Mouse (Mus musculus): ENCODE results near the gene Il6st. TPM values are rescaled to one million over a fixed set of nuclear protein-coding genes. Genes with fewer than 3 reads are reported as not detected.

Gene Il6st
- total and polyA plus RNA-seq, 2 experiments from 2014 or later: 14.9 to 32.1 TPM

DNA sequence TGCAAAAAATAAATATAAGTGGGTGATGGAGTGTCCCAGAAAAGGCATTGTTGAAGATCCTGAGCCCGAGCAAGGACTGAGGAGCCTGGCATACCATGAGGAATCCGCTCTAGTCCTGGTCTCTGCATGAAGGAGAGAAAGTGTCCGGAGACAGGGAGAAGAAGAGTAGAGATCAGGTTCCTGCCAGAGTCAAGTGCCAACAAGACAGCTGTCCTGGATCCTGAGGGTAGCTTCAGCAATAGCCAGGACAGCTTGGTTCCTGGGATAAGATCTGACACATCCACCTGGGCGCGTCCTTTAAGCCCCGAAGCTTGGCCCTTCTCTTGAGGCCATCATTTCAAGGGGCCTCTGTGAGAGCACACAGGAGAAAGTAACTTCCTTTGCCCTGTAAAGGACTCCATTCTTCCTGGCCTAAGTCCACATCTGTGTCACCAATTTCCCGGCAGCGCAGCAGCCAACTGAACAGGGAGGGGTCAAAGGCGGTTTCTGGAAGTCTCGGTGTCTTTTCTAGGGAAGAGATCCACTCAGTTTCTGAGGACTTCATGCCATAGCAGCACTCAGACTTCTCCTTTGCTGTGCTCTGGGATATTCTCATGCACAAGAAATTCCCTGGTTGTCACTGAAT is 59.6 kb downstream of the Il6st start:
- no peaks in the 10 kb centered on the region for H3K9me3 ChIP-seq (ENCODE audit: low read length)
- H3K9ac ChIP-seq: no peak overlapping the region
- H3K4me1 ChIP-seq (ENCODE audit: insufficient read depth): no peaks in the 10 kb centered on the region
- no peak overlapping the region for H3K4me3 ChIP-seq (ENCODE audit: low read depth, low read length)
- no peak overlapping the region for H3K27ac ChIP-seq (ENCODE audit: low read depth, low read length)
- H3K27me3 ChIP-seq (ENCODE audit: insufficient read depth, low read length): no peaks in the 10 kb centered on the region
- no peaks in the 10 kb centered on the region for H3K36me3 ChIP-seq (ENCODE audit: insufficient read depth)
- TF ChIP-seq CTCF (IDR thresholded peaks at IDR 0.05; ENCODE audit: low read depth): no peak
- no peak overlapping the region for H3K4me2 ChIP-seq (ENCODE audit: low read depth)
- ATAC-seq (no peak), DNase-seq (no peak)
- WGBS: 96% methylated on average over 10 of the region's 10 CpGs

DNA sequence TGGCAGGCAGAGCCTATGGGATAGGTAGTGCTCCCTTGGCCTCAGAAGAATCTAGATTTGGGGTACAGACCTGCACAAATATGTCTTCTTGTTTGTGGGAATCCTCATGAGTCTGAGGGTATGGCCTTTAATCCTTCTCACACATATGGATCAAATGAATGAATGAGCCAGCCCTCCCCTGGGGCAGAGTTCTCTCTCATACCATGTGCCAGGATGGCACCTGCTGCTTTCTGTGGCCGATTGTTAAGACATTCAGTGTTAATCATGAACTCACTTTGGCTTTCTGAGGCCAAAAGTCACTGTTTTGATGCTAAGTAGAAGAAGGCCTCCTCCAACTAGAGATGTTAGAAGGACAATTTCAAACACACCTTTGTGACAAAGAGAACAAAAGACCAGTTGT is 63.3 kb downstream of the Il6st start:
- 48% methylated on average over 1 of the region's 1 CpGs for WGBS
- Histone ChIP-seq H3K27ac (ENCODE audit: low read depth, low read length) (no peak overlapping the region), H3K4me3 (ENCODE audit: low read depth, low read length) (no peak overlapping the region), H3K9me3 (ENCODE audit: low read length) (no peaks in the 10 kb centered on the region), H3K4me2 (ENCODE audit: low read depth) (no peak overlapping the region), H3K9ac (no peak overlapping the region), H3K4me1 (ENCODE audit: insufficient read depth) (no peaks in the 10 kb centered on the region), H3K36me3 (ENCODE audit: insufficient read depth) (no peaks in the 10 kb centered on the region), H3K27me3 (ENCODE audit: insufficient read depth, low read length) (no peaks in the 10 kb centered on the region)
- TF ChIP-seq CTCF (IDR thresholded peaks at IDR 0.05; ENCODE audit: low read depth): no peak
- ATAC-seq: no peak
- no peak for DNase-seq

DNA sequence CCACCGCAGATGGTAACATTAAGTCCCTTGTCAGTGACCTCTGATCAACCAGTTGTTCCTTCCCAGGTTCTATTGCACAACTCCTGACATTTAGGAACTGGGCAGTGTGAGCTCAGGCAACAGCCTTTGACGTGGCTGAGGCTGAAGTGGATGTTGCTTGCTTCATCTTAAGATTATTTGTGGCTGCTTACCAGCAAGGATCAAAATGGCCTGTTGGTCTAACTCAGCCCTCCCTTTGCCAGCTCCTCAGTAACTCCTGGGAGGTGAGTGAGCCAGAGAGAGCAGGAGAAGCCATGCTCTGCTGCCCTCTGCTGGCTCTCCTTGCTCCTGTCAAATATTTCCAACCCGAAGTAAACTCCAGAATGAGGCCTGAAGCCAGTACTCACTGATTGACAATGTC is 66.0 kb downstream of the Il6st start:
- Histone ChIP-seq H3K4me3 (ENCODE audit: low read depth, low read length) (no peak overlapping the region), H3K27me3 (ENCODE audit: insufficient read depth, low read length) (no peaks in the 10 kb centered on the region), H3K36me3 (ENCODE audit: insufficient read depth) (no peaks in the 10 kb centered on the region), H3K9ac (no peak overlapping the region), H3K4me2 (ENCODE audit: low read depth) (no peak overlapping the region), H3K9me3 (ENCODE audit: low read length) (no peaks in the 10 kb centered on the region), H3K27ac (ENCODE audit: low read depth, low read length) (no peak overlapping the region), H3K4me1 (ENCODE audit: insufficient read depth) (no peaks in the 10 kb centered on the region)
- 39% methylated on average over 3 of the region's 3 CpGs for WGBS
- peak; percentile 84 for TF ChIP-seq CTCF (IDR thresholded peaks at IDR 0.05; ENCODE audit: low read depth)
- ATAC-seq (peak; percentile 69), DNase-seq (peak; percentile 76)

DNA sequence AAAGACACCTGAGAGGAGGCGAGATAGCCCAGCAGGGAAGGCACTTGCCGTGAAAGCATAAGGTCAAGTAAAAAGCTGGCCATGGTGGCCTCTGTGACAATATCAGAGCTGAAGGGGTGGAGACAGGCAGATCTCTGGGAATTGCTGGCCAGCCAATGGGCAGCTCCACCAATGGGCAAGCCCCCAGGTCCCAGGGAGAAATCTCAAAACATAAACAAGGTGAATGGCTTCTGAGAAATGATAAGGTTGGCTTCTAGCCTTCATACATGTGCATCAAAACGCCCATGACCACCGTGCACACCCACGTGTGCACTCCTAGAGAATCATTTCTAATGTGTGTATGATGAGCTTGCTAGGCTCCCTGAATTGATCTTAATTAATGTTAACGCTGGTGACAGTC is 68.4 kb downstream of the Il6st start:
- TF ChIP-seq CTCF (IDR thresholded peaks at IDR 0.05; ENCODE audit: low read depth): no peak
- no peaks in the 10 kb centered on the region for H3K4me1 ChIP-seq (ENCODE audit: insufficient read depth)
- no peak overlapping the region for H3K4me2 ChIP-seq (ENCODE audit: low read depth)
- no peaks in the 10 kb centered on the region for H3K9me3 ChIP-seq (ENCODE audit: low read length)
- no peak overlapping the region for H3K9ac ChIP-seq
- no peak overlapping the region for H3K27ac ChIP-seq (ENCODE audit: low read depth, low read length)
- no peak for DNase-seq
- no peak overlapping the region for H3K4me3 ChIP-seq (ENCODE audit: low read depth, low read length)
- WGBS: 88% methylated on average over 6 of the region's 6 CpGs
- no peaks in the 10 kb centered on the region for H3K27me3 ChIP-seq (ENCODE audit: insufficient read depth, low read length)
- ATAC-seq: no peak
- no peaks in the 10 kb centered on the region for H3K36me3 ChIP-seq (ENCODE audit: insufficient read depth)

DNA sequence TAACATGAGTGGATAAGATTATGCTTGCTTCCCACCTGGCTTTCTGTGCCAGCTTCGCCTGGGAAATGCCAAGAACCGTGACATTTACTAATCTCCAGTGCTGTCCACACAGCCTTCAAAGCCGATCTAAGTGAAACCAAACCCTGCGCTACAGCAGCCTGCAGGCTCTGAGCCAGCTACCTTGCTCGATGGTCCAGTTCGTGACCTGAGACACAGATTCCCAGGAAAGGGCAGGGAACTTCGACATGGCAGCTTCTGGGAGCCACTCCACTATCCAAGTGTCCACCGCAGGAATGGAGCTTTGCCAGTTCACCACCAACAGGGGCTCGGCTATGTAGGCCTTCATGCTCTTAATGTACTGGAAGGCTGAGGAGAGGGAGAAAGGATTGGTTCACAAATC is 69.7 kb downstream of the Il6st start:
- ATAC-seq (no peak), DNase-seq (no peak)
- H3K27ac ChIP-seq (ENCODE audit: low read depth, low read length): no peak overlapping the region
- 71% methylated on average over 9 of the region's 9 CpGs for WGBS
- no peak overlapping the region for H3K4me3 ChIP-seq (ENCODE audit: low read depth, low read length)
- H3K9me3 ChIP-seq (ENCODE audit: low read length): no peaks in the 10 kb centered on the region
- H3K36me3 ChIP-seq (ENCODE audit: insufficient read depth): no peaks in the 10 kb centered on the region
- TF ChIP-seq CTCF (IDR thresholded peaks at IDR 0.05; ENCODE audit: low read depth): no peak
- no peaks in the 10 kb centered on the region for H3K27me3 ChIP-seq (ENCODE audit: insufficient read depth, low read length)
- no peak overlapping the region for H3K4me2 ChIP-seq (ENCODE audit: low read depth)
- H3K4me1 ChIP-seq (ENCODE audit: insufficient read depth): no peaks in the 10 kb centered on the region
- no peak overlapping the region for H3K9ac ChIP-seq

DNA sequence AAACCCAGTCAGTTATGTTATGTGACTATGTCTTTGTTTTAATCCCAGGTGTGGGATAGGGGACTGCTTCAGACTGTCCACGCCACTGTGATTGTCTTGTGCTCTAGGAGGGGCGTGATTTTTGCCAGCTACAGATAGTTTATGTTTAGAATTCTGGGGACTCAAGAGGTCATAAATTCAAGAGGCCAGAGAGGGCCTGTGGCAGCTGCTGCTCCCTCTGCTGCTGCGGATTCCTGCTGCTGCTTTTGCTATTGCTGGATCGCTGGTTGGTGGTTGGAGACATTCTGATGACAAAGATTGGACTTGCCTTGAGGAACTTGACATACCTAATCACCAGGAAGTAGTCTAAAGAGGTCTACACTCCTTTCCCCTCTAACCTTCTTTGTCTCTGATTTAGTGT is 72.7 kb downstream of the Il6st start:
- Histone ChIP-seq H3K9ac (no peak overlapping the region), H3K4me3 (ENCODE audit: low read depth, low read length) (no peak overlapping the region), H3K4me1 (ENCODE audit: insufficient read depth) (no peaks in the 10 kb centered on the region), H3K4me2 (ENCODE audit: low read depth) (no peak overlapping the region), H3K9me3 (ENCODE audit: low read length) (no peaks in the 10 kb centered on the region), H3K27ac (ENCODE audit: low read depth, low read length) (no peak overlapping the region), H3K27me3 (ENCODE audit: insufficient read depth, low read length) (no peaks in the 10 kb centered on the region), H3K36me3 (ENCODE audit: insufficient read depth) (no peaks in the 10 kb centered on the region)
- 86% methylated on average over 4 of the region's 4 CpGs for WGBS
- no peak for TF ChIP-seq CTCF (IDR thresholded peaks at IDR 0.05; ENCODE audit: low read depth)
- DNase-seq: no peak
- no peak for ATAC-seq

DNA sequence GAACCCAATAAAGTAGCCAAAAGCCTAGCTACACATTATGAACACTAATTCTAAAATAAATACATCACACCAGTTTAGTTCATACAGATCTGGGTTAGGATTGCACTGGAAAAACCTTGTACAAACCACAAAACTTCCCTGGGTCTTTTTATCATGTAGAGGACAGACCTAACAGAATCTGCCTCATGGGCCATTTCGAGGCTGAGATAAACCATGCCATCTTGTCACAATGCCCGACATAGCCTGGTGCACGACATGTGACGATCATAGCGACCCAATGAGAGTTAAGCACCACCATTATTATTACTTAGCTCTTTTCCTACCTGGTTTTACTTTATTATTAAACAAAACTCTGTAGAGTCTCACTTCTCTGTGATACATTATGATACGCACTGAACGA is 73.2 kb downstream of the Il6st start:
- TF ChIP-seq CTCF (IDR thresholded peaks at IDR 0.05; ENCODE audit: low read depth): no peak
- Histone ChIP-seq H3K4me3 (ENCODE audit: low read depth, low read length) (no peak overlapping the region), H3K36me3 (ENCODE audit: insufficient read depth) (no peaks in the 10 kb centered on the region), H3K27me3 (ENCODE audit: insufficient read depth, low read length) (no peaks in the 10 kb centered on the region), H3K27ac (ENCODE audit: low read depth, low read length) (no peak overlapping the region), H3K4me1 (ENCODE audit: insufficient read depth) (no peaks in the 10 kb centered on the region), H3K9me3 (ENCODE audit: low read length) (no peaks in the 10 kb centered on the region), H3K9ac (no peak overlapping the region), H3K4me2 (ENCODE audit: low read depth) (no peak overlapping the region)
- DNase-seq (no peak), ATAC-seq (no peak)
- WGBS: 93% methylated on average over 7 of the region's 7 CpGs
